Mouse (Mus musculus): ENCODE measurements around the gene Caskin1.

DNA sequence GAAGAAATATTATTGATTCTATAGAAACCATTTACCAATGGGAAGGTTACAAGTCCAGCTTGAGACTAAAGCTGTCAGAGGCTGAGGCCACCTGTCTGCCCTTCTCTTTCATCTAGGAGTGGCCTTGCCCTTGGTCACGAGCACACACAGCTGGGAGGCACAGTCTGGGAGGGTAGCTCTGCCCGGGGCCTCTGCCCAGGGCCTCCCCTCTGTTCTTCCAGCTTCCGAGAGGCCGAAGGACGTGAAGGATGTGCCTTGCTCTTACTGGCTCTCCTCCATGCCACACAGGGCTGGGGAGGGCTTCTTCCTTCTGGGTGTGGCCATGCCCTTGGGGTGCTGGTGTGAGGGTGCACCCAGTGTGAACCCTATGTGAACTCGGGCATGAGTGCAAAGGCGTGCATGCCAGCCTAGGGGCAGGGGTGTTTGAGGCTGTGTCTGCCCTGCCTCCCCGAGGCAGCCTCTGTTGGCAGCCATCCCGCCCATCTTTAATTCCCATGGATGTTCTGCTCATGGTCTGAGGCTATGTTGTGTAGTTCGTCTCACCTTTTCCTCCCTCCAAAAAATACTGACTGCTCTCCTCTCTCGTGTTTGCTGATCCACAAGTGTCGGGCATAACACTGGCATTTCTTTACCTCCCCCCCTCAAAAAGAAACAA, 19.5 kb downstream of the Caskin1 start:
- TF ChIP-seq CTCF (IDR thresholded peaks at IDR 0.05; ENCODE audit: low read depth) (no peak), EP300 (IDR thresholded peaks at IDR 0.05; ENCODE audit: low read depth) (no peak)

Data from liver, embryonic 14.5 days (tissue).